Mouse (Mus musculus): ENCODE measurements around the gene Rab27a.
"Not testable (repeated sequence)": the region's sequence is repeated elsewhere in the genome, so short reads cannot be mapped to it uniquely, and the experiment has no call there.

Rab27a gene

GRCm38 (mm10) chr9:73045711-73046110, 1.1 kb downstream of the Rab27a start:
- no peak for DNase-seq (ENCODE audit: low spot score in 2 of 2)

DNA sequence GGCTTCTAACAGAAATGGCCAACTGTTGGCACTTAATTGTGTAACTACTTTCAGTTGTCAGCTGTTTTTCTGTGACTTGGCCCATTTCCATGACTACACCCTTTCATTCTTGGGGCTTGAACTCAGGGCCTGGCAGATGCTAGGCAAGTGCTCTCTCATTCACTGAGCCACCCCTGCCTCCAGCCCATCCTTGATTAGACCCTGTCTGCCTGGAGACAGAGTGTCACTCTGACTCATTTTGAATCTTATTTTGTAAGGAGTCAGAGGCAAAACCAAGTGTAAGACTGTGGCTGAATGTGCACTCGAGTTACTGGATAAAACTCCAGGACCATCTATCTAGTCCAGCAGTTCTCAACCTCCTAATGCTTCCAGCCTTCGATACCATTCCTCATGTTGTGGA, 3.3 kb downstream of the Rab27a start:
- no peak for DNase-seq (ENCODE audit: low spot score in 2 of 2)

DNA sequence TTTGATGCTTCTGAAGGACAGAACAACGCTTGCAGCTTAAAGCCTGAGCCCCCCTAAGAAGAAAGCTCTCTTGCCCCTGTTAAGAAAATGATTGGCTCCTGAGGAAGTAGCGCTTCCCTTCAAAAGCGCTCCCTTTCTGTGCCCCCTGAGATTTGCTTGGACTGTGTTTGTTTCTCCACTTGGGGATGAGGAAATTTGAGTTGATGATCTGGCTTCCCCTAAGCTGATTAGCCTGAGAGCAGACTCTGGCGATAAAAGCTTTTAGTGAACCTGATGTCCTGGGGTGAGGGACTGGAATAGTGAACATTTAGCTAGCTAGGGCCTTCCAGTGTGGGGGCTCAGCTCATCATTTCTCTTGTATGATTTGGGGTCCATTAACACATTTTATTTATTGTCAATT, 4.3 kb downstream of the Rab27a start:
- no peak for DNase-seq (ENCODE audit: low spot score in 2 of 2)

- no peak for DNase-seq (ENCODE audit: low spot score in 2 of 2)
Measured at GRCm38 (mm10) chr9:73049833-73050232, 5.2 kb downstream of the Rab27a start.

DNA sequence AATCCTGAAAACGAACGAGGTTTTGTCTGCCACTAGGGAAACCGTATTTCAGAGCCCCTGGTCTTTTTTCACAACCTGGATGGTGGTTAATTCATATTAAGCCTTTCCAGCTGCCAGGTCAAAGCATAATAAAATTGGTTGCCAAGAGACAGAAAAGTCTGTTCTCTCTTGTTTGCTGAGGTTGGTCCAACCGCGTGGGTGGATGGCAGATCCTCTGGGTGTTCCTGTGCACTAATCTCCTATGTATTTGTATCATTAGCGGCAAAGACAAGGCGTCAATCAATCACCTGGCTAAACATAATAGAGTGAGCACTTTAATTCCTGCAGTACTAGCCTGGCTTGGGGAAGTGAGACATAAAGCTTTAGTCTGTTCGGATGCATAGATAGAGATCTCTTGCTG, 6.0 kb downstream of the Rab27a start:
- no peak for DNase-seq (ENCODE audit: low spot score in 2 of 2)

DNA sequence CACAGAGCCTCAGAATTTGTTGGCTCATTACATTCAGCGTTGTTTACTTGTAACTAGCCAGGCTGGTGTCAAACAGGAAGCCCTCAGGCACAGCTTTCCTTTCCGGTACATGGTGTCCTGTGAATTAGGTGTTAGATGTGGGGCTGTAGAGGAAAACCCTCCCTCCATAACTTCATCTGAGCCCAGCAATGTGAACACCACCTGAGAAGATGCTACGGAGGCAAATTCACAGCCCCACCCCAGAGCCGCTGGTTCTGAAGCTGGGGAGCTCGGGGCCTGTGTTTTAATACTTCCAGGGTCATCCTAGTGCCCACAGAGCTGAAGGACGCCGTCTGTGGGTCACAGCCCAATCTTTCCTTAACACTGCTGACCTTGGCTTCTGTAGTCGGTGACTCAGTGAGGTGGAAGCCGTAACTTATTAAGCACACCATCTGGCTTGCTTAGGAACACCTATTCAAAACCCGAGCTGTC, 10.8 kb downstream of the Rab27a start:
- DNase-seq (ENCODE audit: low spot score in 2 of 2), result no peak

DNA sequence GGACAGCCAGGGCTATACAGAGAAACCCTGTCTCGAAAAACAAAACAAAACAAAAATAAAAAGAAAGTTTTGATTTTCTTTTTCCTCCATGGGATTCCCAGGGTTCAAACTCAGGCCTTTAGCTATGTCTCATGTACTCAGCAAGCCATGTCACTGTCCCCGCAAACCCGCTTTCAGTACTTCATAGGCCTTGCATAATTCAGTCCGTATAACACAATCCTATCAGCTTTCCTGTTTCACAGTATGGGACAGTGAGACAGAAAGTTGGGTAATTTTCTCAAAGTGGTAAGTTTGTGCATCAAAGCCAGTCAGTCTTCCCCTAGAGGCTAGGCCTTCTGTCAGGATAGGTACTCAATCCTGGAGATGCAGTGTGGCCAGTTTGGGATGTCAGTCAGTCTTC, 14.6 kb downstream of the Rab27a start:
- no peak for DNase-seq (ENCODE audit: low spot score in 2 of 2)

GRCm38 (mm10) chr9:73063621-73064290, 19.1 kb downstream of the Rab27a start:
- no peak for DNase-seq (ENCODE audit: low spot score in 2 of 2)

DNA sequence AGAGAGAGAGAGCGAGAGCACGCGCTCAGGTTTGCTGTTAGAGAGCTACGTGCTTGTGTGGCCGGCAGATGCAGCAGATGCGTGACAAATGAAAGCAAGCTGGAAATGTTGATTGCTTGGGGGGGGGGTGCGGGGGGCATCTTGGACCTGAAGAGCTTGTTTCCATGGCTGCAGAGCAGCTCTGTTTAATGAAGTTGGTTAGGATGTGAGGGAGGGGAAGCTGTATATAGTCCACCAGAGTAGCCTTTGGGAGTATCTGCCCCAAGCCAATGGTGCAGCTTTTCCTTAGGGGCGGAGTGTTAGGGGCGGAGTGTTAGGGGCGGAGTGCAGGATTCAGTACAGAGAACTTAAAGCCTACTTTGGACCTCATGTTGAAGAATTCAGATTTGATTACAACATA, 22.4 kb downstream of the Rab27a start:
- no peak for DNase-seq (ENCODE audit: low spot score in 2 of 2)

DNA sequence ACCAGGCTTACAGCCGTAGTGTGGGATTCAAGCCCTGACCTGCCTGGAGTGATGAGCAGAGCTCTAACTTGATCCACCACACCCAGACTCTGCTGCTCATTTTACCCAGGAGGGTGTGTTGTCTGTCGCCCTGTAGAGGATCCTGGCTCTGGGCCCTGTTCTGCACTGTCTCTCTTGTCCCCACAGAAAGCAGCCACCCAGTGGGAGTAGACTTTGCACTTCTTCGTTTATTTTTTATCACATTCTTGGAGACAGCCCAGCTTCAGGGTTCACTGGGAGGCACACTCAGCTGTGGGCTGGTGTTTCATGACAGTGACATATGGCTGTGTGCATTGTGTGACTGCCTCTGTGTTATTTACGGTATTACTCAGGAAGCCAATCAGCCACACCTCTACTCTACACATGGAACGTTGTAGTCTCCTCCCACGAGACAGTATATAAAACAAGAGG, 23.6 kb downstream of the Rab27a start:
- peak; percentile 69 to 73 for DNase-seq (ENCODE audit: low spot score in 2 of 2)

DNA sequence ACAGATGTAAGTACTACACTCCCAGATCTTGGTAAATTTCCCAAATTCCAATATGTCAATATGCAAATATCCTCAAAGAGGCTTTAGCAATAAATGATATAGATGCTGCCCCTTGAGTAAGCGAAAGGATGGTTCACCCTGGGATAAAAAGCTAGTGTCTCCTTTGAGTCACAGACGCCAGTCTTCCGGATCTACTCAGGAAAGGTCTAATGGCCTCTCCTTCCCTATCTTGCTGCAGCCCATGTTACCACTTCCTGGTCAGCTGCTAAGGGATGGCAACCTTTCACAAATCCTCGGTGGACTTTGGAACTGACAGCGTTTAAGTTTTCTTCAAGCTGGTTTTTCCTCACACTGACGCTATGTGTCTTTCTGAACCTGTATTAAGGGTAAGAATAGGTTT, 24.0 kb downstream of the Rab27a start:
- DNase-seq (ENCODE audit: low spot score in 2 of 2), result no peak

GRCm38 (mm10) chr9:73070971-73071659, 26.5 kb downstream of the Rab27a start:
- peak in 1 of 2 experiments; percentile 24 for DNase-seq (ENCODE audit: low spot score in 2 of 2)

DNA sequence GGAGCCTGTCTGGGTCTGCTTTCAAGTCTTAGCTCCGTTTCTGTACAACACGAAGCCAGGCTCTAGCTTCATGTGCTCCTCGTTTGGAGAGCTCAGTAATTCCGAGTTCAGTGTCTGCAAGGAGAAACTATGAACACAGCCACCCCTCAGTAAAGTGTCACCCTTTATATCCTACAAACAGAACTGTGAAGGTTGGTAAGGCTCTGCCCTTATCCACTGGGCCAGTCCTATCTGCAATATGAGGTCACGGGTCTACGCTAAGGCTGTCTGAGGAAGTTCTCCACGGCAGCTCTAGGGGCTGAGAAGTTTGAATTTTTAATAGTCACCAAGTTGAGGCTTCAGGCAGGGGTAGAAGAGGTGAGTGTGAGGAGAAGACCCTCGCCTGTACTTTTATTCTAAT, 27.8 kb downstream of the Rab27a start:
- no peak for DNase-seq (ENCODE audit: low spot score in 2 of 2)

- DNase-seq (ENCODE audit: low spot score in 2 of 2), result no peak
Measured at GRCm38 (mm10) chr9:73073169-73073568, 28.5 kb downstream of the Rab27a start.

DNA sequence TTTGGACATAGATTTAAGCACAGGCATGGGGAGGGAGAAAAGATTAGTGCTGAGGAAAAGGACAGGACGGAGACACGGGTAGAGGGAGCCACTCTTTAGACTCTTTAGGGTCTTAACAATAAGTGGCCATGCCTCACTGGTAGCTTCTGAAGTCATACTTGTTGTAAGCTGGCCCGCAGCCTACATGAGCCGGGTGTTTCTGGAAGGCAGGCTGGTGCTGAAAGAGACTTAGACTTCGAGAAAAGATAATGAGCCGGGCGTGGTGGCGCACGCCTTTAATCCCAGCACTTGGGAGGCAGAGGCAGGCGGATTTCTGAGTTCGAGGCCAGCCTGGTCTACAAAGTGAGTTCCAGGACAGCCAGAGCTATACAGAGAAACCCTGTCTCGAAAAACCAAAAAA, 34.7 kb downstream of the Rab27a start:
- DNase-seq (ENCODE audit: low spot score in 2 of 2), result not testable (repeated sequence)

DNA sequence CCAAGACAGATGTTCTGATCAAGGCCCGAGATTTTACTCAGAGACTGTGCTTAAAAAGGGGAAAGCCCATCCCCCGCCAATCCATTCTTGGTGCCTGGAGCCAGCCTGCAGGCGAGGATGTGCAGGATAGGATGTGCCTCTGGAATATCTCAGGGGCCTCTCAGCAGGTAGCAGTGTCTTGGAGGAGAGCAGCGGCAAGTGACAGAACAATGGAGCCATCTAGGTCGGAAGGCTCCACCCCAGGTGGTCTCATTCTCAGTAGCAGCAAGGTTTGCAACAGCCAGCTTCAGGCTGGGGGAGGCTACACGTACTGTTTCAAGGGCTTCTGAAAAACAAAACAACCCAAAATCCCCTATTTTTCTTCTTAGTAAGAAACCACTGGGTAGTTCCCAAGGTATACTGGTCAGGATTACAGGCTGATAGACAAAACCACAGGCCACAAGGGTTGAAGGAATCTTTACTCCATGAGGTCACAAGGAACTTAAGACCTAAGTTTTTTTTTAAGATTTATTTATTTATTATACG, 35.2 kb downstream of the Rab27a start:
- DNase-seq (ENCODE audit: low spot score in 2 of 2), result no peak

DNA sequence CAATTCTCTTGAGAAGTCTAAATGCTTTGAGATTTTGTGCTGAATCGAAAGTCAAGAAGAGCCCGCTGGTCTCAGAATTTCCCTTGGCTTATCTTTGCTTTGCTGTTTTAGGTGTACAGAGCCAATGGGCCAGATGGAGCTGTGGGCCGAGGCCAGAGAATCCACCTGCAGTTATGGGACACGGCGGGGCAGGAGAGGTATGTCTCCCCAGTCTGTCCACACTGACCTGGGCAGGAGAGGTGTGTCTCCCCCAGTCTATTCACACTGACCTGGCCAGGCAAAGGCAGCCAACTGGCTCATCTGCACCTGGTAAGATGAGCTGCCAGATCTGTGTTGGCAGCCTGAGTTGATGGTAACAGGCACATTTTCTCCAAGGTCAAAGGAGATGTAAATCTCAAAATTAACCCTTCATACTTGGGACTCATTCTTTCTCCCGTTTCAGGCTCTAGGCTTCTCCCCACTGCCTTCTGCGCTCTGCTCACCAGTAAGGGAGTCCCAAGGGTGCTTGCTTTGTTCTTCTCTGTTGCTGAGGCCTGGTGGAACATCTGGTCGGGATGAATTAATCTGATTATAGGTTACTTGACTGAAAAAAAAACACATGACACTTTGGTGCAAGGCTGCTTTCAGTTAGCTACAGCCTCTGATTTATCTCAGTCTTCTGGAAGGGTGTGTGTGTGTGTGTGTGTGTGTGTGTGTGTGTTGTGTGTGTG, 37.8 kb downstream of the Rab27a start:
- DNase-seq (ENCODE audit: low spot score in 2 of 2), result no peak

DNA sequence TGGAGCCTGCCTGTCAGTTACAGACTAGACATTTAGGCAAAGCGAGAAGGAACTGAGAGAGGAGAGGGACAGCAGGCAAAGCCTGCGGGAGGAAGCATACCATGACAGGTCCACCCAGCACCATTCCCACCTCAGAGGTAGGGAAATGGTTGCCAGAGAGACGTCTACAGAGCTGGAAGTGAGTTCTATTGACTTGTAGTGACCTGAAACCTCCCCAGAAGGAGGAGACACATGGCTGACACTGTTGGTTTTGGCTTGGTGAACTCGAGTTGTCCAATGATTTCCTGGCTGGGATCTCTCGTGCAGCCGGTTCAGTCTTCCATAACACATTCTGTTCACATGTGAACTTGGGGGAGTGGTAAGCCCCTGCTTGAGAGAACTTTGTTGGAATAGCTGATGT, 39.3 kb downstream of the Rab27a start:
- no peak for DNase-seq (ENCODE audit: low spot score in 2 of 2)

GRCm38 (mm10) chr9:73085845-73086244, 41.2 kb downstream of the Rab27a start:
- no peak for DNase-seq (ENCODE audit: low spot score in 2 of 2)

- no peak for DNase-seq (ENCODE audit: low spot score in 2 of 2)
Measured at GRCm38 (mm10) chr9:73087121-73087520, 42.5 kb downstream of the Rab27a start.

- DNase-seq (ENCODE audit: low spot score in 2 of 2), result no peak
Measured at GRCm38 (mm10) chr9:73087581-73087980, 42.9 kb downstream of the Rab27a start.

- DNase-seq (ENCODE audit: low spot score in 2 of 2), result no peak
Measured at GRCm38 (mm10) chr9:73089222-73089920, 44.7 kb downstream of the Rab27a start.

All from right cerebral cortex, postnatal 36 days (tissue).